Mouse (Mus musculus) heart, embryonic 12.5 days (tissue): Measurements from ENCODE around the gene BC030867. TPM values are rescaled to one million over a fixed set of nuclear protein-coding genes. Genes with fewer than 3 reads are reported as not detected.

Source experiments
- ATAC-seq: fragments of 200-750 bp; cut with Nextera tagmentation; 2 replicates; pipeline ENCODE4 v1.8.0; 2017; ENCODE audit warnings: moderate TSS enrichment, moderate library complexity; ENCODE audit not compliant: insufficient number of reproducible peaks, low FRiP score
- H3K27ac ChIP-seq: fragments of 300-500 bp; sonication (generic); 2 replicates; pipeline ENCODE4 v1.5.1; 2016; ENCODE audit warnings: mild to moderate bottlenecking, moderate library complexity; ENCODE audit not compliant: poor library complexity, severe bottlenecking
- H3K27me3 ChIP-seq: fragments of 300-500 bp; sonication (generic); replicated peaks from 2 replicates; pipeline ENCODE4 v1.6.1; 2016; ENCODE audit warnings: mild to moderate bottlenecking, moderate library complexity
- H3K36me3 ChIP-seq: fragments of 300-500 bp; sonication (generic); 2 replicates; pipeline ENCODE4 v1.6.1; 2016; ENCODE audit warnings: mild to moderate bottlenecking, moderate library complexity
- H3K4me1 ChIP-seq: fragments of 300-500 bp; sonication (generic); replicated peaks from 2 replicates; pipeline ENCODE4 v1.6.1; 2016; ENCODE audit warnings: mild to moderate bottlenecking
- H3K4me2 ChIP-seq: fragments of 300-500 bp; sonication (generic); 2 replicates; pipeline ENCODE4 v1.6.1; 2016; ENCODE audit warnings: mild to moderate bottlenecking, moderate library complexity
- H3K4me3 ChIP-seq: fragments of 300-500 bp; sonication (generic); 2 replicates; pipeline ENCODE4 v1.5.1; 2016; ENCODE audit warnings: mild to moderate bottlenecking
- H3K9ac ChIP-seq: fragments of 300-500 bp; sonication (generic); 2 replicates; pipeline ENCODE4 v1.6.1; 2016; ENCODE audit warnings: mild to moderate bottlenecking, moderate library complexity
- H3K9me3 ChIP-seq: fragments of 300-500 bp; sonication (generic); replicated peaks from 2 replicates; pipeline ENCODE4 v1.6.1; 2016; ENCODE audit warnings: mild to moderate bottlenecking, moderate library complexity
- WGBS: fragments of 180-500 bp; shearing (Covaris S2); methylation state at CpG from one replicate; pipeline ENCODE4 v1.1.7; 2016; 5-methylcytosine and 5-hydroxymethylcytosine counted together
- polyA plus RNA-seq: library from polyadenylated mRNA; unstranded; fragments of >200 nt; fragmentation: Nextera tagmentation; extraction: Ambion mirVana; gene quantifications from 2 replicates; pipeline ENCODE4 v1.2.1, GENCODE M21; 2016

The BC030867 gene
- polyA plus RNA-seq, 1 experiment from 2014 or later: 14.0 TPM

DNA sequence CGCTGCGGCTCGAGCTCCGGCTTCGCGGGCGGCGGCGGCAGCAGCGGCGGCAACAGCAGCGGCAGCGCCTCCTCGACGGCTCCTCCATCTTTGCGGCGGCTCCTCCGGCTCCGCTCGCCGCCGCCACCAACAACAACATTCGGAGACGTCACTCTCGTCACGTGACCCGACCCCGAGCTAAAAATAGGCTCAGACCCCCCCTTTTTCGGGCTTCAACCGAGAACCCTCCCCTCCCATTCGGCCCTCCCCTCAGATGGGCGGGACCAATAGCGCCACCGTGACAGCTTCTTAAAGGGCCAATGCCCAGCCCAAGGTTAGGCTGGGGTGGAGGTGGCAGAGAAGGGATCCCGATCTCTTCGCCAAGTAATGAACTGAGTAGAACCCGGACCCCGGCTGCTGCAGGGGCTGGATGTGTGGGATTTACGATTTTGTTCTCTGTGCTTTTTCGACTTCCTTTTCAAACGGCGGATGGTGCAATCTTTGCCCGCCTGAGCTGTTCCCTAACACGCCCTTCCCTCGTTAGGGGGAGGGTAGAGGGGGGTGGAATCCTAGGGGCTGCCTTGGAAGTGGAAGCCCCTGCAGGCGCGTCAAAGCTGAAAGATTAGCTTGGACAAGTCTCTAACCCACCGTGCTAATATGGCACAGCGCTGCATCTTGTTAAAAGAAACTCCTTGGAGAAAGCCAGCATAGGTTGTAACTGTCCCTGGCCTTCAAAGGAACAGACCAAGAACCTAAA, 18.5 kb upstream of the BC030867 start, which contains the start of gene Hdac5:
TSS of gene Hdac5 (minus strand) at position 161 of the 736 bp plus-strand sequence.
- under 1% methylated on average over 49 of the region's 49 CpGs for WGBS
- peak within 1 kb of the TSS; percentile 82 for H3K4me3 ChIP-seq
- H3K9ac ChIP-seq: peak within 1 kb of the TSS; percentile 94
- H3K9me3 ChIP-seq: no peaks in the 10 kb centered on the region
- H3K4me2 ChIP-seq: peak within 1 kb of the TSS; percentile 72
- no peaks in the 10 kb centered on the region; the same call in 1 of the 2 replicates for H3K36me3 ChIP-seq
- peak; percentile 93 for ATAC-seq
- no peaks in the 10 kb centered on the region for H3K27me3 ChIP-seq
- peaks cover 41% of the 10 kb centered on the region for H3K4me1 ChIP-seq
- H3K27ac ChIP-seq: peak within 1 kb of the TSS; percentile 85

DNA sequence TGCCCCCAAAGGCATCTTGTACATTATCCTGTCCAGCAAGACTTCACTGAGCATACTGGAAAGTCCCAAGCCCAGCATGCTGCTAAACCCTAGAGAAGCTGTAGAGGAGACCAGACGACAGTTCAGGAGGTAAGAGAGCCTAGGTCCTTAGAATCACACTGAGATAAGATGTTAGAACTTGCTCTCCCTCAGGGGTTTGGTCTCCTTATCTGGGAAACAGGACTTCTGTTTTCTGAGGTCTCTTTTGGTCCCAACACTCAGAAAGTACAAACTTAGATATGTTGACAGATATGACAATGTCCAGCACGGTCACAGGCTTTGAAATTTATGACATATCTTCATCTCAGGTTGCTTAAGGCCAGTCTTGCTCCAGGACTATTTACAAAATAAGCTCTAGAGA, 12.7 kb upstream of the BC030867 start:
- Histone ChIP-seq H3K9me3 (no peaks in the 10 kb centered on the region), H3K27ac (no peak overlapping the region), H3K9ac (no peak overlapping the region), H3K4me1 (no peaks in the 10 kb centered on the region), H3K4me3 (no peak overlapping the region), H3K27me3 (no peaks in the 10 kb centered on the region), H3K36me3 (no peaks in the 10 kb centered on the region), H3K4me2 (no peak overlapping the region)
- no peak for ATAC-seq
- WGBS: 31% methylated on average over 2 of the region's 2 CpGs

DNA sequence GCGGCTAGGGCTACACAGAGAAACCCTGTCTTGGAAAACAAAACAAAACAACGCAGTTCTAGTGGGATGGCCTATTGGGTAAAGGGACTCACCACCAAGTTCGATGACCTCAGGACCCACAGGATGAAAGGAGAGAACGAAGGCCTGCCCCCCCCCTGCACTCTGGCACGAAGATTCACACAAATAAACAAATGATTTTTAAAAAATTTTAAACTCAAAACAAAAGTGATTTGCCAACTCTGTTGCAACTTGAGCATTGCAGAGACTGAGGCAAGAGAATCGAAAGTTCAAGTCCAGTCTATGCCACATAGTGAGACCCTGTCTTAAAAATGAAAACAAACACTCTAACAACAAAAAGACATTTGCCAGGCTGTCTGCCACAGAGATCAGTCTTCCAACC, 8.0 kb upstream of the BC030867 start:
- H3K4me3 ChIP-seq: no peak overlapping the region
- H3K27ac ChIP-seq: no peak overlapping the region
- H3K36me3 ChIP-seq: no peaks in the 10 kb centered on the region
- no peak overlapping the region for H3K4me2 ChIP-seq
- 0 out of 2 replicates have a peak, but pooled peaks cover 3% of the 10 kb centered on the region for H3K9me3 ChIP-seq
- peaks cover 11% of the 10 kb centered on the region for H3K4me1 ChIP-seq
- ATAC-seq: no peak
- WGBS: 86% methylated on average over 6 of the region's 6 CpGs
- H3K27me3 ChIP-seq: no peaks in the 10 kb centered on the region
- H3K9ac ChIP-seq: no peak overlapping the region

DNA sequence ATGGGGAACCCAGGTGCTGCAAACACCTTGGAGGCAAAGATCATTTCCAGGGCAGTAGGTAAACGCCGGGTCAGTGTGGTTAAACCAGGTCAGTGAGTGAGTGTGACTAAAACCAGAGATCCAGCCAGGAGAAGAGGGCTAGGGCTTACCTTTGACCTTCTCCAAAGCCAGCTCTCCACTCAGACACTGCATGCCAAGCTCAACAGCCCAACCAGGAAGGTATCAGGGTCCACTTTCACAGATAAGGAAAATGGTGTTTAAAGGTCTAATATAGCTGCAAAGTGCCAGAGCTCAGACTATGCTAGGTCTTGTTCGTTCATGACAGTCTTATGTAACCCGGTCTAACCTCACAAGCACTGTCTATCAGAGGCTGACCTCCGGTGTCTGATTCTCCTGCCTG, 7.4 kb upstream of the BC030867 start:
- Histone ChIP-seq H3K9ac (no peak overlapping the region), H3K36me3 (no peaks in the 10 kb centered on the region), H3K4me3 (no peak overlapping the region), H3K27ac (no peak overlapping the region), H3K9me3 (0 out of 2 replicates have a peak, but pooled peaks cover 3% of the 10 kb centered on the region), H3K27me3 (no peaks in the 10 kb centered on the region), H3K4me1 (peaks cover 13% of the 10 kb centered on the region), H3K4me2 (no peak overlapping the region)
- WGBS: 60% methylated on average over 5 of the region's 5 CpGs
- ATAC-seq: no peak

DNA sequence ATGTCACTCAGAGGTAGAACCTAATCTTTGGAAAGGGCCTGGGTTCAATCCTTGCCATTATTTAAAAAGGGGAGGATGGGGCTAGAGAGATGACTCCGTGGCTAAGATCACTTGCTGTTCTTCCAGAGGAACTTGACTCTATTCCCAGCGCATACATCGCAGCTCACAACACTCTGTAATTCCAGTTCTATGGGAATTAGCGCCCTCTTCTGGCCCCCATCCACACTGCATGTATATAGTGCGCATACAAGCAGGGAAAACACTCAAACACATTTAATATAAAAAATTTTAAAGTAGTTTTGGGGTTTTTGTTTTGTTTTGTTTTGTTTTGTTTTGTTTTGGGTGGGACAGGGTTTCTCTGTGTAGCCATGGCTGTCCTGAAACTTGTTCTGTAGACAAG, 6.8 kb upstream of the BC030867 start:
- no peak overlapping the region for H3K27ac ChIP-seq
- H3K4me1 ChIP-seq: peaks cover 13% of the 10 kb centered on the region
- H3K27me3 ChIP-seq: no peaks in the 10 kb centered on the region
- H3K4me3 ChIP-seq: no peak overlapping the region
- ATAC-seq: no peak
- no peaks in the 10 kb centered on the region for H3K36me3 ChIP-seq
- no peak overlapping the region for H3K4me2 ChIP-seq
- no peak overlapping the region for H3K9ac ChIP-seq
- 55% methylated on average over 5 of the region's 5 CpGs for WGBS
- H3K9me3 ChIP-seq: 0 out of 2 replicates have a peak, but pooled peaks cover 3% of the 10 kb centered on the region

GRCm38 (mm10) chr11:102244926-102245449, 3.7 kb upstream of the BC030867 start:
- no peaks in the 10 kb centered on the region for H3K27me3 ChIP-seq
- H3K27ac ChIP-seq: no peak overlapping the region
- ATAC-seq: peak; percentile 64; the same call in 1 of the 2 replicates
- no peaks in the 10 kb centered on the region for H3K36me3 ChIP-seq
- H3K4me2 ChIP-seq: peak overlapping the region; percentile 67
- peak overlapping the region; percentile 33 for H3K4me3 ChIP-seq
- 2% methylated on average over 32 of the region's 32 CpGs for WGBS
- H3K4me1 ChIP-seq: peaks cover 28% of the 10 kb centered on the region
- 0 out of 2 replicates have a peak, but pooled peaks cover 3% of the 10 kb centered on the region for H3K9me3 ChIP-seq
- H3K9ac ChIP-seq: peak overlapping the region; percentile 43

GRCm38 (mm10) chr11:102245581-102246272, 3.0 kb upstream of the BC030867 start:
- 0 out of 2 replicates have a peak, but pooled peaks cover 3% of the 10 kb centered on the region for H3K9me3 ChIP-seq
- no peak overlapping the region for H3K27ac ChIP-seq
- H3K27me3 ChIP-seq: no peaks in the 10 kb centered on the region
- H3K4me3 ChIP-seq: peak overlapping the region; percentile 33
- no peaks in the 10 kb centered on the region; the same call in 1 of the 2 replicates for H3K36me3 ChIP-seq
- H3K4me2 ChIP-seq: peak overlapping the region; percentile 67
- ATAC-seq: no peak
- WGBS: 62% methylated on average over 14 of the region's 14 CpGs
- H3K9ac ChIP-seq: peak overlapping the region; percentile 43
- peaks cover 28% of the 10 kb centered on the region for H3K4me1 ChIP-seq

DNA sequence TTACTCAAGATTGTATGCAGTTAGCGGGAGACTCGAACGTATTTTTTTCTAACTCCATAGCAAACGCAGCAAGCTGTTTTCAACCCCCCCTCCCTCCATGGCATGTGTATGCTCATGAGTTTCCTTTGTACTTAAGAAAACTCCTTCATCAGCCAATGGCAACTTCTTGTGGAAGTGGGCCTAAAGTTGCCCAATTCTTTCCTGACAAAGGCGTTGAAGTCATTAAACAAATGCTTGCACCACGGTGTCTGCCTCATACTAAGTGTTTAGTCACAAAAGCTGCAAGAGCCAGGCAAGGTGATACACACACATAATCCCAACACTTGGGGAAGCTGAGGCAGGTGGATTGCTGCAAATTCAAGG, 2.4 kb upstream of the BC030867 start:
- Histone ChIP-seq H3K27me3 (no peaks in the 10 kb centered on the region), H3K4me2 (no peak overlapping the region), H3K4me3 (no peak overlapping the region)

GRCm38 (mm10) chr11:102246871-102247270, 1.8 kb upstream of the BC030867 start:
- no peak overlapping the region for H3K27ac ChIP-seq
- ATAC-seq: no peak
- H3K9me3 ChIP-seq: 0 out of 2 replicates have a peak, but pooled peaks cover 1% of the 10 kb centered on the region
- no peak overlapping the region for H3K9ac ChIP-seq
- peaks cover 28% of the 10 kb centered on the region for H3K4me1 ChIP-seq
- H3K27me3 ChIP-seq: no peaks in the 10 kb centered on the region
- H3K4me2 ChIP-seq: no peak overlapping the region
- 85% methylated on average over 4 of the region's 4 CpGs for WGBS
- no peak overlapping the region for H3K4me3 ChIP-seq
- H3K36me3 ChIP-seq: peaks cover 9% of the 10 kb centered on the region

More for the DNA sequence above, 2.4 kb upstream of the BC030867 start:
- peaks cover 28% of the 10 kb centered on the region for H3K4me1 ChIP-seq
- H3K36me3 ChIP-seq: peaks cover 5% of the 10 kb centered on the region
- H3K9ac ChIP-seq: no peak overlapping the region
- ATAC-seq: no peak
- H3K9me3 ChIP-seq: 0 out of 2 replicates have a peak, but pooled peaks cover 3% of the 10 kb centered on the region
- no peak overlapping the region for H3K27ac ChIP-seq
- 86% methylated on average over 6 of the region's 6 CpGs for WGBS

DNA sequence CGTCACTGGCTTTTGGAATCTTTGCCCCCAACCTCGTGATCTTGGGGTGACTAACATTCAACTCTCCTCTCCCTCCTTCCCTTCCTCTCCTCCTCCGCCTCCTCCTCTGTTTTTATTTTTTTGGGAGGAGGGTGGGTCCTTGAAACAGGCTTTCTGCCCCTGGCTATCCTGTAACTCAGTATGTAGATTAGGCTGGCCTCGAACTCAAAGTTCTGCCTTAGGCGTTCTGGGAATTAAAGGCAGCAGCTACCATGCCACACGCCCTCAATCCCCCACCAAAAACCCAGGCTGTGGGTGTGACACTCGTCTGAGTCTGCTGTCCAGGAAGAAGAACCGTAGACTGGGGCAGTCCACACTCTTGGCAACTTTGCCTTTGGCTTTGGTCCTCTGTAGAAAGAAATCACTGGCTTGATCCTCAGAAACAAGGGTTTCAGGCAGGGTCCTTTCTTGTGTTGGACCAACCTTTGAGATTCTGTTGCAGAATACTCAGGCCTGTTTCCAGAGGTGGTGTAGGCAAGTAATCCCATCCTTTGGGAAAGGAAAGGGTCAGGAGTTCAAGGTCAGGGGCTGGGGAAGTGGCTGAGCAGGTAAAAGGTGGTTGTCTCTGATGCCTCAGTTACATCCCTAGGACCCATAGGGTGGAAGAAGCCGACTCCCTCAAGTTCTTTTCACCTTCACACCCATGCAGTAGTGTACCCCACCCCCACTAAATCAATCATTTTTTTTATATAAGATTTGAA, 839 bp downstream of the BC030867 start:
- Histone ChIP-seq H3K27me3 (no peaks in the 10 kb centered on the region), H3K4me3 (peak overlapping the region; percentile 90), H3K27ac (no peak overlapping the region), H3K4me1 (peaks cover 39% of the 10 kb centered on the region), H3K4me2 (peak overlapping the region; percentile 98), H3K9me3 (no peaks in the 10 kb centered on the region), H3K9ac (peak overlapping the region; percentile 93), H3K36me3 (peaks cover 16% of the 10 kb centered on the region)
- WGBS: 12% methylated on average over 9 of the region's 9 CpGs
- no peak for ATAC-seq
